Mouse (Mus musculus) brain, embryonic 14.5 days (tissue): ENCODE measurements around the gene Kcnh1. TPM values are rescaled to one million over a fixed set of nuclear protein-coding genes. Genes with fewer than 3 reads are reported as not detected.

Source experiments
- DNase-seq: peaks from one replicate; pipeline ENCODE4 v3.0.0-alpha.2; 2011; ENCODE audit warnings: low read depth
- CTCF ChIP-seq: fragments of 200-500 bp; IDR thresholded peaks from 2 replicates; pipeline ENCODE4 v1.5.1; 2012; ENCODE audit warnings: inconsistent platforms, mild to moderate bottlenecking, moderate library complexity, borderline replicate concordance; ENCODE audit not compliant: insufficient read depth, insufficient read length; ENCODE audit errors: extremely low read depth
- POLR2A ChIP-seq: fragments of 200-500 bp; IDR thresholded peaks from 2 replicates; pipeline ENCODE4 v1.6.1; 2012; ENCODE audit warnings: mild to moderate bottlenecking, inconsistent platforms, borderline replicate concordance; ENCODE audit not compliant: poor library complexity, insufficient read depth, insufficient read length, severe bottlenecking; ENCODE audit errors: extremely low read depth
- polyA plus RNA-seq: library from polyadenylated mRNA; depleted of rRNA; stranded (reverse); fragments of >200 nt; gene quantifications from 2 replicates; pipeline ENCODE4 v1.2.3, GENCODE M21; 2012; rRNA removed

The Kcnh1 gene
- polyA plus RNA-seq, 1 experiment: 3.3 TPM

GRCm38 (mm10) chr1:192557978-192558594 lies 367.5 kb downstream of the Kcnh1 start:
- TF ChIP-seq CTCF (no peak), POLR2A (no peak)
- peak; percentile 78 for DNase-seq

- TF ChIP-seq CTCF (no peak), POLR2A (no peak)
- DNase-seq: no peak
Observed at GRCm38 (mm10) chr1:192559341-192559740, 368.8 kb downstream of the Kcnh1 start.

Other genes starting within 250 kb of the Kcnh1 start
- gene Rd3, start 213.4 kb upstream of the Kcnh1 start, polyA plus RNA-seq: 2.6 and 3.2 TPM in 2 replicates
- gene Traf5, start 98.2 kb upstream of the Kcnh1 start, polyA plus RNA-seq: 2.3 and 3.2 TPM in 2 replicates
- 47.0 and 48.5 TPM in 2 replicates for gene Rcor3, start 52.7 kb upstream of the Kcnh1 start, polyA plus RNA-seq